Mouse (Mus musculus) heart, embryonic 13.5 days (tissue): Measurements from ENCODE around the gene Gm5861. TPM values are rescaled to one million over a fixed set of nuclear protein-coding genes. Genes with fewer than 3 reads are reported as not detected.
"Not testable (repeated sequence)": the region's sequence is repeated elsewhere in the genome, so short reads cannot be mapped to it uniquely, and the experiment has no call there.

Source experiments
- ATAC-seq: fragments of 200-750 bp; cut with Nextera tagmentation; 2 replicates; pipeline ENCODE4 v1.8.0; 2017; ENCODE audit warnings: moderate TSS enrichment; ENCODE audit not compliant: insufficient number of reproducible peaks, low FRiP score, low TSS enrichment; ENCODE audit errors: extremely low read depth
- H3K27ac ChIP-seq: fragments of 300-500 bp; sonication (generic); replicated peaks from 2 replicates; pipeline ENCODE4 v1.5.1; 2015; ENCODE audit warnings: moderate library complexity, mild to moderate bottlenecking, inconsistent platforms
- H3K27me3 ChIP-seq: fragments of 300-500 bp; sonication (generic); replicated peaks from 2 replicates; pipeline ENCODE4 v1.6.1; 2015; ENCODE audit warnings: mild to moderate bottlenecking, inconsistent platforms
- H3K36me3 ChIP-seq: fragments of 300-500 bp; sonication (generic); 2 replicates; pipeline ENCODE4 v1.6.1; 2015; ENCODE audit warnings: mild to moderate bottlenecking, inconsistent platforms
- H3K4me1 ChIP-seq: fragments of 300-500 bp; sonication (generic); 2 replicates; pipeline ENCODE4 v1.6.1; 2015; ENCODE audit warnings: inconsistent platforms
- H3K4me2 ChIP-seq: fragments of 300-500 bp; sonication (generic); 2 replicates; pipeline ENCODE4 v1.6.1; 2015; ENCODE audit warnings: inconsistent platforms, mild to moderate bottlenecking, moderate library complexity
- H3K4me3 ChIP-seq: fragments of 300-500 bp; sonication (generic); 2 replicates; pipeline ENCODE4 v1.5.1; 2015; ENCODE audit warnings: moderate library complexity, mild to moderate bottlenecking, inconsistent platforms
- H3K9ac ChIP-seq: fragments of 300-500 bp; sonication (generic); 2 replicates; pipeline ENCODE4 v1.6.1; 2015; ENCODE audit warnings: inconsistent platforms, mild to moderate bottlenecking, moderate library complexity
- H3K9me3 ChIP-seq: fragments of 300-500 bp; sonication (generic); 2 replicates; pipeline ENCODE4 v1.6.1; 2016; ENCODE audit warnings: inconsistent platforms
- WGBS: fragments of 180-500 bp; shearing (Covaris S2); methylation state at CpG from one replicate; pipeline ENCODE4 v1.1.7; 2015; ENCODE audit warnings: mixed read lengths; 5-methylcytosine and 5-hydroxymethylcytosine counted together
- polyA plus RNA-seq: library from polyadenylated mRNA; unstranded; fragments of >200 nt; fragmentation: Nextera tagmentation; extraction: Ambion mirVana; gene quantifications from 2 replicates; pipeline ENCODE4 v1.2.1, GENCODE M21; 2015

Gm5861 gene
- not detected in 2 replicates for polyA plus RNA-seq

- ATAC-seq, H3K27ac ChIP-seq, H3K4me2 ChIP-seq, H3K9ac ChIP-seq, H3K27me3 ChIP-seq, H3K4me3 ChIP-seq, H3K4me1 ChIP-seq, H3K9me3 ChIP-seq, H3K36me3 ChIP-seq: not testable (repeated sequence)
- WGBS = 55% methylated on average over 3 of the region's 3 CpGs
Observed at GRCm38 (mm10) chr5:11182772-11183171, at the start of gene Gm5861. Gene Gm5861 (plus strand): TSS chr5:11183072.

DNA sequence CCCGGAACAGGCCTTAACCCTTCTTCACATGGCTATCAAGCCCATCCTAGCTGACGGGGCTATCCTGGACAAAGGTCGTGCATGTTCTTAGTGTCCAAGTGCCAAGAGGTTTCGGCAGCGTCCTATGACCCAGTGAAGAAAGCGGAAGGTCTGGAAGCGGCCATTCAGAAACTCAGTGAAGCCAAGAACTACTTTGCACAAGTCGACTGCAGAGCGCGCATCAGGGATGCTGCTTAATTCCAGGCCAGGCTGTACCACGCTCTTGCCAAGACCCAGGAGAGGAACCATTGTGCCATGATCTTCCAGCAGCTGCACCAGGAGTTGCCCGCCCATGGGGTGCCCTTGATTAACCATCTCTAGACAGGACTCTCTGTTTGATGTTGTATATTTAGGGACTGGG lies 44.8 kb upstream of the Gm5861 start:
- not testable (repeated sequence) for H3K36me3 ChIP-seq, H3K27ac ChIP-seq, H3K4me2 ChIP-seq, H3K9ac ChIP-seq, ATAC-seq, H3K9me3 ChIP-seq, H3K4me1 ChIP-seq, H3K27me3 ChIP-seq, H3K4me3 ChIP-seq
- WGBS = 84% methylated on average over 12 of the region's 12 CpGs

Other genes starting within 250 kb of the Gm5861 start
- not detected in 2 replicates for gene Gm8871, start 235.3 kb upstream of the Gm5861 start, polyA plus RNA-seq
- gene Gm8857, start 235.3 kb upstream of the Gm5861 start, polyA plus RNA-seq = not detected in 2 replicates
- not detected in 2 replicates for gene Gm8879, start 55.4 kb upstream of the Gm5861 start, polyA plus RNA-seq
- gene Gm8890, start 73.0 kb downstream of the Gm5861 start, polyA plus RNA-seq = not detected in 2 replicates
- gene Speer1, start 158.4 kb downstream of the Gm5861 start, polyA plus RNA-seq = not detected in 2 replicates
- not detected in 2 replicates for gene Gm8897, start 233.3 kb downstream of the Gm5861 start, polyA plus RNA-seq